Mouse (Mus musculus) lung, postnatal 0 days (tissue): Measurements from ENCODE around the gene Kcnv2.

Experiments used
- CTCF ChIP-seq: IDR thresholded peaks from 2 replicates; pipeline ENCODE4 v1.5.1; 2016; ENCODE audit warnings: antibody characterized with exemption, mild to moderate bottlenecking
- EP300 ChIP-seq: IDR thresholded peaks from 2 replicates; pipeline ENCODE4 v1.6.1; 2016; ENCODE audit warnings: antibody characterized with exemption, mild to moderate bottlenecking, control low read depth

- TF ChIP-seq CTCF (no peak), EP300 (no peak)
Measured at GRCm38 (mm10) chr19:27316313-27317258, 5.8 kb upstream of the Kcnv2 start.
